Mouse (Mus musculus) kidney, postnatal 0 days (tissue): ENCODE data around the gene Rnf224. TPM values are rescaled to one million over a fixed set of nuclear protein-coding genes. Genes with fewer than 3 reads are reported as not detected.

ENCODE experiments used
- ATAC-seq: fragments of 200-750 bp; cut with Nextera tagmentation; replicated peaks from 2 replicates; pipeline ENCODE4 v1.8.0; 2017; ENCODE audit warnings: low read depth, moderate number of reproducible peaks, moderate TSS enrichment, moderate library complexity; ENCODE audit not compliant: low FRiP score
- DNase-seq: peaks from one replicate; pipeline ENCODE4 v3.0.0-alpha.2; 2016; ENCODE audit warnings: low spot score
- H3K27ac ChIP-seq: fragments of 300-500 bp; sonication (generic); 2 replicates; pipeline ENCODE4 v1.5.1; 2014; ENCODE audit warnings: mild to moderate bottlenecking
- H3K27me3 ChIP-seq: fragments of 300-500 bp; sonication (generic); 2 replicates; pipeline ENCODE4 v1.6.1; 2014; ENCODE audit warnings: low read length, mixed read lengths; ENCODE audit not compliant: insufficient read depth
- H3K36me3 ChIP-seq: fragments of 300-500 bp; sonication (generic); 2 replicates; pipeline ENCODE4 v1.6.1; 2014; ENCODE audit warnings: low read length, mixed read lengths; ENCODE audit not compliant: insufficient read depth
- H3K4me1 ChIP-seq: fragments of 300-500 bp; sonication (generic); replicated peaks from 2 replicates; pipeline ENCODE4 v1.6.1; 2014; ENCODE audit warnings: antibody characterized with exemption, low read length, mixed read lengths; ENCODE audit not compliant: insufficient read depth
- H3K4me2 ChIP-seq: fragments of 300-500 bp; sonication (generic); 2 replicates; pipeline ENCODE4 v1.6.1; 2014; ENCODE audit warnings: mild to moderate bottlenecking, low read length, moderate library complexity, mixed read lengths
- H3K4me3 ChIP-seq: fragments of 300-500 bp; sonication (generic); replicated peaks from 2 replicates; pipeline ENCODE4 v1.5.1; 2014; ENCODE audit warnings: low read depth, low read length
- H3K9ac ChIP-seq: fragments of 300-500 bp; sonication (generic); 2 replicates; pipeline ENCODE4 v1.6.1; 2014; ENCODE audit warnings: low read depth, low read length
- H3K9me3 ChIP-seq: fragments of 300-500 bp; sonication (generic); replicated peaks from 2 replicates; pipeline ENCODE4 v1.6.1; 2016; ENCODE audit warnings: low read length, inconsistent platforms, mixed read lengths
- CTCF ChIP-seq: IDR thresholded peaks from 2 replicates; pipeline ENCODE4 v1.5.1; 2016; ENCODE audit warnings: antibody characterized with exemption, low read depth, mild to moderate bottlenecking, moderate library complexity
- WGBS: fragments of 180-500 bp; shearing (Covaris S2); extraction: QIAGEN DNeasy Blood & Tissue Kit; methylation state at CpG from one replicate; pipeline ENCODE4 v1.1.7; 2014; 5-methylcytosine and 5-hydroxymethylcytosine counted together
- polyA plus RNA-seq: library from polyadenylated mRNA; unstranded; fragments of >200 nt; fragmentation: Nextera tagmentation; extraction: Ambion mirVana; gene quantifications from 2 replicates; pipeline ENCODE4 v1.2.1, GENCODE M21; 2015

Gene Rnf224
- polyA plus RNA-seq, 1 experiment from 2014 or later, result 0.16 TPM

DNA sequence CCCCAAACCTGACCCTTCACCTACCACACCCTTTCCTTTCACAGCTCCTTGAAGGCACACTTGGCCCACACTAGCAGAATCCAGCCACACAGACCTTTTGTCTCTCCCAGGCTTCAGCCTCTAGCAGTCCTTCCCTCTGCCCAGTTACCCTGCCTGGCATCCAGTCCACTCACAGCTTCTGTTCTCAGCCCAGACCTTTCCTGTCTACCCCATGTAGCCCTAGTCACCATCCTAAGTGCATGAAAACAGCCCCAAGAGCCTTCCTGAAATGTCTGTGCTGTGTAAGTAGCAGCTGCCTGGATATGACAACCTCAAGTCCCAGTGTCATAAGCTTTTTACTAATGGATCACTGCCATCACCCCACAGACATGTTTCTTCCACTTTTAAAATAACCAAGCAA, 38.6 kb downstream of the Rnf224 start:
- DNase-seq, result no peak
- H3K27ac ChIP-seq, result peak overlapping the region; percentile 91
- peaks cover 29% of the 10 kb centered on the region for H3K36me3 ChIP-seq
- H3K4me2 ChIP-seq, result no peak overlapping the region
- H3K27me3 ChIP-seq, result no peaks in the 10 kb centered on the region
- TF ChIP-seq CTCF, result no peak
- H3K9ac ChIP-seq, result no peak overlapping the region
- no peak for ATAC-seq
- H3K4me3 ChIP-seq, result no peak overlapping the region
- H3K9me3 ChIP-seq, result no peaks in the 10 kb centered on the region
- H3K4me1 ChIP-seq, result peaks cover 14% of the 10 kb centered on the region

DNA sequence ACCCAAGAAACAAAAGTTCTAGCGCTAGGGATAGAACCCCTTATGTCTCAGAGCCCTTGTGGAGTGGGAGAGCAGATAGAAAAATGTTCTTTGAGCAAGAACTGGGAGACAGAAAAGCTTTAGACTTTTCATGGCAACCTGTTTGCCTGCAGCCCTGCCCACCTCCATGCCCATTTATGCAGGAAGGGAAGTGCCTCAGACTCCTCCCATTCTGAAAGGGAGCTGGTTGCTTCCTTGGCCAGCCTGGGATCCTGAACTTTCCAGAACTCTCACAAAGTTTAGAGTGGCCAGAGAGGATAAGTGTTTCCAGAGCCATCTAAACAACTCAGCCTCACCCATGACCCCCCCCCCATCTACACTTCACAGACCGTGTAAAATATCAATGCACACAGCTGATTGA, 39.4 kb downstream of the Rnf224 start:
- no peak for TF ChIP-seq CTCF
- 22% methylated on average over 2 of the region's 2 CpGs for WGBS
- DNase-seq (no peak), ATAC-seq (no peak)
- Histone ChIP-seq H3K9me3 (no peaks in the 10 kb centered on the region), H3K4me3 (no peak overlapping the region), H3K4me1 (peaks cover 14% of the 10 kb centered on the region), H3K36me3 (peaks cover 21% of the 10 kb centered on the region), H3K4me2 (peak overlapping the region; percentile 65), H3K27me3 (no peaks in the 10 kb centered on the region), H3K9ac (0 out of 2 replicates have a peak overlapping the region, but pooled peaks have one; percentile 14), H3K27ac (peak overlapping the region; percentile 91)

- Histone ChIP-seq H3K36me3 (peaks cover 18% of the 10 kb centered on the region), H3K9ac (peak within 1 kb of the TSS; percentile 50), H3K4me3 (peak within 1 kb of the TSS; percentile 37), H3K4me2 (peak within 1 kb of the TSS; percentile 65), H3K4me1 (peaks cover 14% of the 10 kb centered on the region), H3K27ac (peak within 1 kb of the TSS; percentile 91), H3K27me3 (no peaks in the 10 kb centered on the region), H3K9me3 (no peaks in the 10 kb centered on the region)
- 13% methylated on average over 8 of the region's 8 CpGs for WGBS
- no peak; the same call in 1 of the 2 replicates for TF ChIP-seq CTCF
- peak; percentile 71 for ATAC-seq
- DNase-seq, result peak; percentile 90
These were observed 40.2 kb downstream of the Rnf224 start, which contains the start of gene Tor4a for GRCm38 (mm10) chr2:25196172-25196954. Tor4a (minus strand) TSS chr2:25196886.

DNA sequence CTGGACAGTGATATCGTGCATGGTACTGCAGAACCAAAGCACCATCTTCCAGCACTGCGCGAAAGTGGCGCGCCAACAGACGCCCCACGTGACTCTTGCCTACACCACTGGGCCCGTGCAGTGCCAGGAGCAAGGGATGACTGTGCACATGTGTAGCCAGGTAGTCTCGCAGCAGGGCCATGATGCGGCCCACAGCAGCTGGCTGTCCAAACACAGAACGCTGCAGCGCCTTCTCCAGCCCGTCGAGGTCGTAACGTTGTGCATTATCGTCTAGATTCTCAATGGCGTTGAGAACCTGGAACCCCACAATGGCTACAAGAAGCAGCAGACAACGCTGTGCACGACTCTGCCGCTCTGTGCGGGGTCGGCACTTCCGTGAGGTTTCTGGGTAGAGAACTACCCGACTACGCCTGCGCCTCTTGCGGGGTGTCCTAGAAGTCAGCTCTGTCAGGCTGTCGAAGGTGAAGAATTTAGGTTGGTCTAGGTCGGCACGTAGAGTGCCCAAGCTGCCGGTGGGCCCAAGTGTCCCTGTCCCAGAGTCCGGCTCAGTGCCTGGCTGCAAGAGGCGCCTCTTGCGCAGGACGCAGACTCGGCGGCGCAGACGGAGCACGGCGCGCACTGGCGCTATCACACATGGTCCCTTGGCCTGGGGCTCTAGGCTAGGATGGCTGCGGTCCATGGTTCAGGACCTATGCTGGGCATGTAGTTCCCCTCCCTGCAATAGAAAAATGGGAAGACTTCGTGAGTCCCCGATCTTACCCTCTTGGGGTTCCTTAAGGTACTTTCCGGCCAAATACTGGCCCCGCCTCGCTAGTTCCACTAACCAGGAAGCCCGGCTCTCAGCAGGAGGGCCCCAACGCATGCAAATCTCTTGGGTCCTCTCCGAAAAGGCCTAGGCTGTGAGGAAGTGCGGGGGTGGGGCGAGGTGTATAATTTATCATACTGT, 41.1 kb downstream of the Rnf224 start:
- DNase-seq, result peak; percentile 61
- 19% methylated on average over 55 of the region's 55 CpGs for WGBS

DNA sequence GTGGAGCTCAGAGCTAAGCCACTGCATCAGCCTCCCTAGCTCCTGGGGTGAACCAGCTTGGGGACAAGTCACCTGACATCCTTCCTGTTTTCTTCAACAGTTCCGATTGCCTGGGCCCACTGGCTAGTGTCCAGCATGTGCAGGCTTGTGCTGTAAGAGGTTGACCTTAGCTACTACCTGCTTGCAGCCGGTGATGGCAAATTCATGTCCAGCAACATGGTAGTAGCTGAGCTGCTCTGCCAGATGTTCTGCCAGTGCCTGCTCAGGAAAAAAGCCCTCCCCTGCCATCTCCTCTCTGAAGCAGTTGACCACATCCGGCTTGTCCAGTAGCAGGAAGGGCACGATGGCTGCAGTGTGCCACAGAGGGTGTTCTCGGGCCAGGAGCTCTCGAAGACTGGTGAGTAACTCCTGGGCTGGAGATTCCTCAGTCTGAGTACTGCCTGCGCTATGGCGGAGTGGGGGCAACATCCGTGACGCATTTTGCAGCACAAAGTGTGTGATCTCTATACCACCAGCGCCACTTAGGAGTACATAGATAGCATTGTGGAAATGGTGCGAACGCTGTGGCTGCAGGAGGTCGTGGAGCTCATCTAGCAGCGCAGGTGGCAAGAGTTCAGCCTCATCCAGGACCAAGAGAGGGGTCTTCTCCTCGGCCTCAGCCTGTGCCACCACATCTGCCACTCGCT, 42.0 kb downstream of the Rnf224 start:
- Histone ChIP-seq H3K9me3 (no peaks in the 10 kb centered on the region), H3K4me1 (peaks cover 14% of the 10 kb centered on the region), H3K27me3 (no peaks in the 10 kb centered on the region), H3K36me3 (peaks cover under 1% of the 10 kb centered on the region; the same call in 1 of the 2 replicates), H3K4me3 (no peak overlapping the region), H3K27ac (0 out of 2 replicates have a peak overlapping the region, but pooled peaks have one; percentile 31), H3K9ac (no peak overlapping the region), H3K4me2 (peak overlapping the region; percentile 65)
- ATAC-seq (no peak), DNase-seq (no peak)
- WGBS, result 83% methylated on average over 17 of the region's 17 CpGs
- no peak for TF ChIP-seq CTCF

More for the DNA sequence above, 41.1 kb downstream of the Rnf224 start:
- no peaks in the 10 kb centered on the region for H3K27me3 ChIP-seq
- ATAC-seq, result no peak
- H3K4me2 ChIP-seq, result peak overlapping the region; percentile 65
- H3K36me3 ChIP-seq, result peaks cover 9% of the 10 kb centered on the region
- no peaks in the 10 kb centered on the region for H3K9me3 ChIP-seq
- peaks cover 14% of the 10 kb centered on the region for H3K4me1 ChIP-seq
- H3K27ac ChIP-seq, result peak overlapping the region; percentile 91
- H3K4me3 ChIP-seq, result peak overlapping the region; percentile 37
- TF ChIP-seq CTCF, result no peak
- peak overlapping the region; percentile 50 for H3K9ac ChIP-seq

GRCm38 (mm10) chr2:25194006-25194405, 42.6 kb downstream of the Rnf224 start:
- WGBS, result 76% methylated on average over 5 of the region's 5 CpGs
- Histone ChIP-seq H3K9ac (no peak overlapping the region), H3K36me3 (no peaks in the 10 kb centered on the region), H3K4me1 (peaks cover 14% of the 10 kb centered on the region), H3K4me3 (no peak overlapping the region), H3K27ac (peak overlapping the region; percentile 43; the same call in 1 of the 2 replicates), H3K4me2 (peak overlapping the region; percentile 65), H3K27me3 (no peaks in the 10 kb centered on the region), H3K9me3 (no peaks in the 10 kb centered on the region)
- TF ChIP-seq CTCF, result no peak
- no peak for DNase-seq
- no peak for ATAC-seq
